Mouse (Mus musculus) midbrain, embryonic 15.5 days (tissue): ENCODE results near the gene Entr1. TPM values are rescaled to one million over a fixed set of nuclear protein-coding genes. Genes with fewer than 3 reads are reported as not detected.

ENCODE experiments used
- ATAC-seq: fragments of 200-750 bp; cut with Nextera tagmentation; replicated peaks from 2 replicates; pipeline ENCODE4 v1.8.0; 2017; ENCODE audit warnings: moderate TSS enrichment
- H3K27ac ChIP-seq: fragments of 300-500 bp; sonication (generic); 2 replicates; pipeline ENCODE4 v1.5.1; 2015; ENCODE audit warnings: mild to moderate bottlenecking, inconsistent platforms
- H3K27me3 ChIP-seq: fragments of 300-500 bp; sonication (generic); replicated peaks from 2 replicates; pipeline ENCODE4 v1.6.1; 2015; ENCODE audit warnings: inconsistent platforms
- H3K36me3 ChIP-seq: fragments of 300-500 bp; sonication (generic); replicated peaks from 2 replicates; pipeline ENCODE4 v1.6.1; 2015; ENCODE audit warnings: inconsistent platforms
- H3K4me1 ChIP-seq: fragments of 300-500 bp; sonication (generic); 2 replicates; pipeline ENCODE4 v1.6.1; 2015; ENCODE audit warnings: inconsistent platforms
- H3K4me2 ChIP-seq: fragments of 300-500 bp; sonication (generic); 2 replicates; pipeline ENCODE4 v1.6.1; 2015; ENCODE audit warnings: inconsistent platforms, mild to moderate bottlenecking, moderate library complexity
- H3K4me3 ChIP-seq: fragments of 300-500 bp; sonication (generic); 2 replicates; pipeline ENCODE4 v1.5.1; 2015; ENCODE audit warnings: mild to moderate bottlenecking, inconsistent platforms
- H3K9ac ChIP-seq: fragments of 300-500 bp; sonication (generic); 2 replicates; pipeline ENCODE4 v1.6.1; 2015; ENCODE audit warnings: mild to moderate bottlenecking, inconsistent platforms
- H3K9me3 ChIP-seq: fragments of 300-500 bp; sonication (generic); 2 replicates; pipeline ENCODE4 v1.6.1; 2016; ENCODE audit warnings: inconsistent platforms
- WGBS: fragments of 180-500 bp; shearing (Covaris S2); methylation state at CpG from one replicate; pipeline ENCODE4 v1.1.7; 2015; ENCODE audit warnings: mixed read lengths; 5-methylcytosine and 5-hydroxymethylcytosine counted together
- polyA plus RNA-seq: library from polyadenylated mRNA; unstranded; fragments of >200 nt; fragmentation: Nextera tagmentation; extraction: Ambion mirVana; gene quantifications from 2 replicates; pipeline ENCODE4 v1.2.1, GENCODE M21; 2015

Gene Entr1
- polyA plus RNA-seq, 1 experiment from 2014 or later = 181 TPM

DNA sequence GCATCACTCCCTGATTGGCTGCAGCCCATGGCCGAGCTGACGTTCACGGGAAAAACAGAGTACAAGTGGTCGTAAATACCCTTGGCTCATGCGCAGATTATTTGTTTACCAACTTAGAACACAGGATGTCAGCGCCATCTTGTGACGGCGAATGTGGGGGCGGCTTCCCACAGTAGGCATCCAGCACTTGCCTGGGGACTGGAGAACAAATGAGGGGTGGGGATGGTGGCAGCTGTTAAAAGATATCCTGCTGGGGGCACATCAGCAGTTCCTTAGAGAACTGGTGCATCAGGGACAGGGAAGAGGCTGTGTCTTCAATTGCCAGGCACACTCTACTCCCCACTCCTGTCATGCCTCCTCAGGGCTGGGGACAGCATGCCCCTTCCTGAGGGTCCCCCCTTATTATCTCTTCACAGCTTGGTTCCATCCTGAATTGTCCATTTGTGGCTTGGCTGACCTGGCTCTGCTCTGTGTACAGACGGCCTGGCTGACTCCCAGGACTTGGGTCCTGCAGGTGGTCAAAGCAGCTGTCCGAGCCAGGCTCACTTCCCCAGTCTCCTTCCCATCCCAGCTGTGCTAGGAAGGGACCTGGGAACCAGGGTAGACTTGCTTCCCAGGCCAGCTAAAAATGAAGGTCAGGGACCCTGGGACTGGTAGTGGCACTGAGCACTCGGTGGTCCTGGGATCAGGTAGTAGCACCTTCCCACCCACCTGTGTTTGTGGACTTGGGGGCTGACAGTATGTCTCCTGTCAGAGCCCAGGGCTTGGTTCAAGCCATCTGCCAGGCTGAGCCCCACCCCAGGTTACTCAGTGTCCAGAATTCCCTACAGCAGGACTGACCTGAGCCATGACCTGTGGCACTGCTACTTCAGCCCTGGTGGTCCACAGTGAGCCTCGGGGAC lies 50.6 kb downstream of the Entr1 start:
- H3K27me3 ChIP-seq = no peaks in the 10 kb centered on the region
- no peak overlapping the region for H3K27ac ChIP-seq
- H3K9ac ChIP-seq = no peak overlapping the region
- H3K4me3 ChIP-seq = no peak overlapping the region
- no peak overlapping the region for H3K4me2 ChIP-seq
- H3K9me3 ChIP-seq = no peaks in the 10 kb centered on the region
- 82% methylated on average over 9 of the region's 13 CpGs for WGBS
- peaks cover 37% of the 10 kb centered on the region for H3K36me3 ChIP-seq
- H3K4me1 ChIP-seq = no peaks in the 10 kb centered on the region
- ATAC-seq = peak; percentile 30; the same call in 1 of the 2 replicates

Other genes starting within 250 kb of the Entr1 start
- 0.13 TPM in 1 of 2 replicates, not detected in the other for gene Lhx3, start 181.0 kb downstream of the Entr1 start, polyA plus RNA-seq
- 16.8 and 18.1 TPM in 2 replicates for gene Qsox2, start 151.8 kb downstream of the Entr1 start, polyA plus RNA-seq
- gene Ccdc187, start 94.8 kb downstream of the Entr1 start, polyA plus RNA-seq = 0.18 and 0.25 TPM in 2 replicates
- 211 and 216 TPM in 2 replicates for gene Gpsm1, start 73.8 kb downstream of the Entr1 start, polyA plus RNA-seq
- gene Dnlz, start 37.2 kb downstream of the Entr1 start, polyA plus RNA-seq = 27.6 and 29.8 TPM in 2 replicates
- 1.6 and 2.9 TPM in 2 replicates for gene Card9, start 28.4 kb downstream of the Entr1 start, polyA plus RNA-seq
- gene Snapc4, start 8.7 kb downstream of the Entr1 start, polyA plus RNA-seq = 33.0 and 40.0 TPM in 2 replicates
- gene Pmpca, start within 50 bp of the Entr1 start, polyA plus RNA-seq = 92.1 and 97.6 TPM in 2 replicates
- gene Inpp5e, start 19.9 kb upstream of the Entr1 start, polyA plus RNA-seq = 27.7 and 28.6 TPM in 2 replicates
- 21.3 and 21.5 TPM in 2 replicates for gene Sec16a, start 55.9 kb upstream of the Entr1 start, polyA plus RNA-seq
- gene Notch1, start 127.3 kb upstream of the Entr1 start, polyA plus RNA-seq = 15.6 and 17.6 TPM in 2 replicates
- gene Egfl7, start 190.7 kb upstream of the Entr1 start, polyA plus RNA-seq = 71.8 and 75.7 TPM in 2 replicates
- gene Gm20532, start 197.3 kb upstream of the Entr1 start, polyA plus RNA-seq = not detected in 2 replicates
- gene Agpat2, start 215.1 kb upstream of the Entr1 start, polyA plus RNA-seq = 4.6 and 6.7 TPM in 2 replicates
- 164 and 168 TPM in 2 replicates for gene Fam69b, start 239.1 kb upstream of the Entr1 start, polyA plus RNA-seq